Mouse (Mus musculus): ENCODE results near the gene Ppp1r13b.

- TF ChIP-seq GATA1 (IDR thresholded peaks at IDR 0.05; ENCODE audit: low read length) (no peak), TAL1 (IDR thresholded peaks at IDR 0.05; ENCODE audit: low read length) (no peak)
Observed at GRCm38 (mm10) chr12:111812075-111812474, 95.8 kb downstream of the Ppp1r13b start.
